Mouse (Mus musculus): ENCODE data around the gene Snx4. TPM values are rescaled to one million over a fixed set of nuclear protein-coding genes. Genes with fewer than 3 reads are reported as not detected.

The Snx4 gene
- polyA plus RNA-seq, 1 experiment from 2014 or later: 79.7 TPM

- Histone ChIP-seq H3K27me3 (ENCODE audit: control insufficient read depth, insufficient read depth, low read length) (no peaks in the 10 kb centered on the region), H3K27ac (ENCODE audit: low read depth, low read length) (no peak overlapping the region), H3K4me2 (replicated peaks; ENCODE audit: low read depth, low read length) (no peak overlapping the region), H3K4me3 (ENCODE audit: low read length) (no peak overlapping the region), H3K9me3 (ENCODE audit: control insufficient read depth, low read length) (no peaks in the 10 kb centered on the region), H3K4me1 (ENCODE audit: control insufficient read depth, insufficient read depth, low read length) (peaks cover 2% of the 10 kb centered on the region; the same call in 1 of the 2 replicates), H3K36me3 (ENCODE audit: control insufficient read depth, insufficient read depth, low read length) (peaks cover 73% of the 10 kb centered on the region), H3K9ac (ENCODE audit: low read depth, low read length) (no peak overlapping the region)
- 94% methylated on average over 2 of the region's 2 CpGs for WGBS
- no peak for ATAC-seq (ENCODE audit: low FRiP score, low TSS enrichment)
Measured at GRCm38 (mm10) chr16:33239305-33239704, 11.9 kb upstream of the Snx4 start.

- H3K36me3 ChIP-seq (ENCODE audit: control insufficient read depth, insufficient read depth, low read length): peaks cover 57% of the 10 kb centered on the region
- H3K9ac ChIP-seq (ENCODE audit: low read depth, low read length): no peak overlapping the region
Measured at GRCm38 (mm10) chr16:33242046-33242445, 9.2 kb upstream of the Snx4 start.

GRCm38 (mm10) chr16:33244136-33244691 is 7.0 kb upstream of the Snx4 start:
- ATAC-seq (ENCODE audit: low FRiP score, low TSS enrichment): 0 out of 2 replicates have a peak, but pooled peaks have one; percentile 43

More at GRCm38 (mm10) chr16:33242046-33242445, 9.2 kb upstream of the Snx4 start:
- no peak overlapping the region for H3K4me2 ChIP-seq (replicated peaks; ENCODE audit: low read depth, low read length)
- H3K9me3 ChIP-seq (ENCODE audit: control insufficient read depth, low read length): no peaks in the 10 kb centered on the region
- H3K27me3 ChIP-seq (ENCODE audit: control insufficient read depth, insufficient read depth, low read length): no peaks in the 10 kb centered on the region
- H3K4me1 ChIP-seq (ENCODE audit: control insufficient read depth, insufficient read depth, low read length): no peaks in the 10 kb centered on the region
- 83% methylated on average over 6 of the region's 6 CpGs for WGBS
- H3K27ac ChIP-seq (ENCODE audit: low read depth, low read length): no peak overlapping the region
- H3K4me3 ChIP-seq (ENCODE audit: low read length): no peak overlapping the region
- ATAC-seq (ENCODE audit: low FRiP score, low TSS enrichment): no peak

DNA sequence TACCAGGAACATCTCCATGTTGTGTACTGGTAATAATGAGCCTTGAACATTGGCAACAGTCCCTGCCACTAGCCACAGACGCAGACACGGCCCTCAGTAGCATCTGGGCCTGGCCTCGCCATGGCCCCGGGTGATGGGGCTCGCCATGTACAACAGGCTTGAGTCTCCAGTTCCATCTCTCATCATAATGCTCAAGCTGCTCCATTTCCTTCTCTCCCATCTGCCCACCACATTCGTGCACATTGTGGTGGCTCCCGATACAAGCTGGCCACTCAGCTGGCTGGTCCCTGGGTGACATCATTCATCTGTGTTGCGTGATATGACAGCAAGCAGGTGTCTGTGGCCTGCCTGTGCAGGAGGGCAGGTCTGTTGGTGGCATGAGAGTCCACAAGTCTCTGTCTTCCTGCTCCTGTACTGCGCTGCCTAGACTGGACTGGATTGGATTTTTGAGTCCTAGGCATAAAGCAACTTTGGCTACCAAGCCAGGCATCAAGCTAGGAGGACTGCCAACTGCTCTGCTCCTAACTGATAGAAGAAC is 6.2 kb upstream of the Snx4 start:
- Histone ChIP-seq H3K27me3 (ENCODE audit: control insufficient read depth, insufficient read depth, low read length) (no peaks in the 10 kb centered on the region), H3K36me3 (ENCODE audit: control insufficient read depth, insufficient read depth, low read length) (peaks cover 39% of the 10 kb centered on the region), H3K9ac (ENCODE audit: low read depth, low read length) (no peak overlapping the region; the same call in 1 of the 2 replicates), H3K27ac (ENCODE audit: low read depth, low read length) (no peak overlapping the region), H3K4me3 (ENCODE audit: low read length) (no peak overlapping the region), H3K4me2 (replicated peaks; ENCODE audit: low read depth, low read length) (no peak overlapping the region), H3K9me3 (ENCODE audit: control insufficient read depth, low read length) (no peaks in the 10 kb centered on the region), H3K4me1 (ENCODE audit: control insufficient read depth, insufficient read depth, low read length) (no peaks in the 10 kb centered on the region)
- WGBS: 93% methylated on average over 9 of the region's 9 CpGs
- ATAC-seq (ENCODE audit: low FRiP score, low TSS enrichment): no peak

More at GRCm38 (mm10) chr16:33244136-33244691, 7.0 kb upstream of the Snx4 start:
- H3K9ac ChIP-seq (ENCODE audit: low read depth, low read length): no peak overlapping the region
- H3K4me1 ChIP-seq (ENCODE audit: control insufficient read depth, insufficient read depth, low read length): no peaks in the 10 kb centered on the region
- peaks cover 46% of the 10 kb centered on the region for H3K36me3 ChIP-seq (ENCODE audit: control insufficient read depth, insufficient read depth, low read length)
- whole genome bisulfite sequencing: 88% methylated on average over 6 of the region's 6 CpGs
- H3K27me3 ChIP-seq (ENCODE audit: control insufficient read depth, insufficient read depth, low read length): no peaks in the 10 kb centered on the region
- H3K4me3 ChIP-seq (ENCODE audit: low read length): no peak overlapping the region
- no peak overlapping the region for H3K27ac ChIP-seq (ENCODE audit: low read depth, low read length)
- no peak overlapping the region for H3K4me2 ChIP-seq (replicated peaks; ENCODE audit: low read depth, low read length)
- no peaks in the 10 kb centered on the region for H3K9me3 ChIP-seq (ENCODE audit: control insufficient read depth, low read length)

DNA sequence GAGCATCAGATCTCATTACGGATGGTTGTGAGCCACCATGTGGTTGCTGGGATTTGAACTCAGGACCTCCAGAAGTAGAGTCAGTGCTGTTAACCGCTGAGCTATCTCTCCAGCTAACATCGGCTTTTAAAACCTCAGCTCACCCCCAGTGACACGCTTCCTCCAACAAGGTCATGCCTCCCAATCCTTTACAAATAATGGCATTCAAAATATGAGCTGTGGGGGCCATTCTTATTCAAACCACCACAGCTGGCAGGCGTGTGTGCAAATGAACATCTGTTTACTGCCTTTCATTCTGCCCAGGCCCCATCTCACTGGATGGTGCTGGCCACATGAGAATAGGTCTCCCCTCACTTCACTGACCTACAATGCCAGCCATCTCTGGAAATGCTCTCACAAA is 4.7 kb upstream of the Snx4 start:
- Histone ChIP-seq H3K9me3 (ENCODE audit: control insufficient read depth, low read length) (no peaks in the 10 kb centered on the region), H3K9ac (ENCODE audit: low read depth, low read length) (no peak overlapping the region), H3K36me3 (ENCODE audit: control insufficient read depth, insufficient read depth, low read length) (peaks cover 30% of the 10 kb centered on the region), H3K27me3 (ENCODE audit: control insufficient read depth, insufficient read depth, low read length) (no peaks in the 10 kb centered on the region), H3K4me3 (ENCODE audit: low read length) (no peak overlapping the region), H3K4me2 (replicated peaks; ENCODE audit: low read depth, low read length) (no peak overlapping the region), H3K4me1 (ENCODE audit: control insufficient read depth, insufficient read depth, low read length) (no peaks in the 10 kb centered on the region), H3K27ac (ENCODE audit: low read depth, low read length) (no peak overlapping the region)
- WGBS: 95% methylated on average over 5 of the region's 5 CpGs
- no peak for ATAC-seq (ENCODE audit: low FRiP score, low TSS enrichment)

DNA sequence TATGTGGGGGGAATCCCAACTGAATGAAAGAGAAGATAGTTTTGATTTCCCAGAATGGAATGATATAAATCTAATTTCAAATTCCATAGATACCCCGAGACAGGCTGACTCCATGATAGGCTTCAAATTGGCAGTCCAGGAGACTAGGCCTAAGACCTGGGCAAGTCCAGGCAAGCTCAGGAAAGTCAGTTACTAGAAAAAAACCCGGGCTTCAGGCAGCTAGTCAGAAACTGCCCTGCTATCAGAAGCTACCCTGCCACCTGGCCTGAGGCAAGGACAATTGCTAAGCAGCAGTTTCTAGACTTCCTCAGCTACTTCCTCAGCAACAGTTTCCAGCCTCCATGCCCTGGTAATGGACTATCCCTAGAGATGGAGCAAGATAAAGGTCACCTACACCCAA is 4.2 kb upstream of the Snx4 start:
- 83% methylated on average over 2 of the region's 2 CpGs for WGBS
- no peak overlapping the region for H3K4me3 ChIP-seq (ENCODE audit: low read length)
- no peak overlapping the region for H3K4me2 ChIP-seq (replicated peaks; ENCODE audit: low read depth, low read length)
- no peak for ATAC-seq (ENCODE audit: low FRiP score, low TSS enrichment)
- H3K9ac ChIP-seq (ENCODE audit: low read depth, low read length): no peak overlapping the region
- H3K36me3 ChIP-seq (ENCODE audit: control insufficient read depth, insufficient read depth, low read length): peaks cover 26% of the 10 kb centered on the region
- H3K27me3 ChIP-seq (ENCODE audit: control insufficient read depth, insufficient read depth, low read length): no peaks in the 10 kb centered on the region
- H3K9me3 ChIP-seq (ENCODE audit: control insufficient read depth, low read length): no peaks in the 10 kb centered on the region
- no peaks in the 10 kb centered on the region for H3K4me1 ChIP-seq (ENCODE audit: control insufficient read depth, insufficient read depth, low read length)
- H3K27ac ChIP-seq (ENCODE audit: low read depth, low read length): no peak overlapping the region

GRCm38 (mm10) chr16:33250651-33251120 is 556 bp upstream of the Snx4 start:
- Histone ChIP-seq H3K4me2 (replicated peaks; ENCODE audit: low read depth, low read length) (peak overlapping the region; percentile 49), H3K9ac (ENCODE audit: low read depth, low read length) (peak overlapping the region; percentile 93; the same call in 1 of the 2 replicates), H3K4me1 (ENCODE audit: control insufficient read depth, insufficient read depth, low read length) (0 out of 2 replicates have a peak, but pooled peaks cover 4% of the 10 kb centered on the region), H3K36me3 (ENCODE audit: control insufficient read depth, insufficient read depth, low read length) (peaks cover 3% of the 10 kb centered on the region; the same call in 1 of the 2 replicates), H3K4me3 (ENCODE audit: low read length) (peak overlapping the region; percentile 90), H3K27me3 (ENCODE audit: control insufficient read depth, insufficient read depth, low read length) (no peaks in the 10 kb centered on the region), H3K9me3 (ENCODE audit: control insufficient read depth, low read length) (no peaks in the 10 kb centered on the region), H3K27ac (ENCODE audit: low read depth, low read length) (peak overlapping the region; percentile 31; the same call in 1 of the 2 replicates)
- 17% methylated on average over 9 of the region's 9 CpGs for WGBS
- ATAC-seq (ENCODE audit: low FRiP score, low TSS enrichment): 0 out of 2 replicates have a peak, but pooled peaks have one; percentile 5

GRCm38 (mm10) chr16:33255601-33256000 is 4.4 kb downstream of the Snx4 start:
- no peak overlapping the region for H3K9ac ChIP-seq (ENCODE audit: low read depth, low read length)
- WGBS: 85% methylated on average over 7 of the region's 7 CpGs
- ATAC-seq (ENCODE audit: low FRiP score, low TSS enrichment): no peak
- no peak overlapping the region for H3K27ac ChIP-seq (ENCODE audit: low read depth, low read length)
- H3K4me3 ChIP-seq (ENCODE audit: low read length): no peak overlapping the region
- H3K36me3 ChIP-seq (ENCODE audit: control insufficient read depth, insufficient read depth, low read length): no peaks in the 10 kb centered on the region
- no peaks in the 10 kb centered on the region for H3K9me3 ChIP-seq (ENCODE audit: control insufficient read depth, low read length)
- 0 out of 2 replicates have a peak, but pooled peaks cover 4% of the 10 kb centered on the region for H3K4me1 ChIP-seq (ENCODE audit: control insufficient read depth, insufficient read depth, low read length)
- no peaks in the 10 kb centered on the region for H3K27me3 ChIP-seq (ENCODE audit: control insufficient read depth, insufficient read depth, low read length)
- no peak overlapping the region for H3K4me2 ChIP-seq (replicated peaks; ENCODE audit: low read depth, low read length)

DNA sequence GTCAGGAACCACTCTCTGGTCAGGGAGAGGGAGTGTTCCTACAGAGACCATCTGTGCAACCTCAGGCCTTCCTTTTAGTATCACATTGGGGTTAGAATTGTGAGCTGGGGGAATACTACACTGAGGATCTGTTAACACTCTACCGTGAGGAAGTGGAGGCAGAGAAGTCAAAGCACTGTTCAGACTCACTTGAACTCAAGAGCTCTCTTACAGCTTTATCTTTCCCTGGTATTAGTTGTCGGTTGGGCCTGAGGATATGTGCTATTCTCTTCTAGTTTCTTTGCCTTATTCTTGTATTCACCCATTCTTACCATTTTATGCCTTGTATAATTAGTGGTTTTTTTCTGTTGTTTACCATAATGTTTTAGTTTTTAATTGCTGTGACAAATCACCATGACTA is 7.3 kb downstream of the Snx4 start:
- no peak overlapping the region for H3K27ac ChIP-seq (ENCODE audit: low read depth, low read length)
- H3K9ac ChIP-seq (ENCODE audit: low read depth, low read length): no peak overlapping the region
- no peaks in the 10 kb centered on the region for H3K4me1 ChIP-seq (ENCODE audit: control insufficient read depth, insufficient read depth, low read length)
- WGBS: 96% methylated on average over 2 of the region's 2 CpGs
- H3K4me2 ChIP-seq (replicated peaks; ENCODE audit: low read depth, low read length): no peak overlapping the region
- no peak for ATAC-seq (ENCODE audit: low FRiP score, low TSS enrichment)
- H3K36me3 ChIP-seq (ENCODE audit: control insufficient read depth, insufficient read depth, low read length): no peaks in the 10 kb centered on the region; the same call in 1 of the 2 replicates
- H3K9me3 ChIP-seq (ENCODE audit: control insufficient read depth, low read length): no peaks in the 10 kb centered on the region
- no peaks in the 10 kb centered on the region for H3K27me3 ChIP-seq (ENCODE audit: control insufficient read depth, insufficient read depth, low read length)
- no peak overlapping the region for H3K4me3 ChIP-seq (ENCODE audit: low read length)
